Mouse (Mus musculus) midbrain, postnatal 0 days (tissue): ENCODE results near the gene Zfp131. TPM values are rescaled to one million over a fixed set of nuclear protein-coding genes. Genes with fewer than 3 reads are reported as not detected.

Experiments used
- ATAC-seq: fragments of 200-750 bp; cut with Nextera tagmentation; 2 replicates; pipeline ENCODE4 v1.8.0; 2017; ENCODE audit warnings: moderate number of reproducible peaks, mild to moderate bottlenecking, moderate TSS enrichment, moderate library complexity; ENCODE audit not compliant: low FRiP score
- DNase-seq: peaks from one replicate; pipeline ENCODE4 v3.0.0-alpha.2; 2015; ENCODE audit warnings: low spot score
- H3K27ac ChIP-seq: fragments of 300-500 bp; sonication (generic); 2 replicates; pipeline ENCODE4 v1.5.1; 2014; ENCODE audit warnings: low read depth, mild to moderate bottlenecking, low read length, mixed read lengths
- H3K27me3 ChIP-seq: fragments of 300-500 bp; sonication (generic); 2 replicates; pipeline ENCODE4 v1.6.1; 2014; ENCODE audit warnings: low read length, control low read depth, mixed read lengths; ENCODE audit not compliant: insufficient read depth
- H3K36me3 ChIP-seq: fragments of 300-500 bp; sonication (generic); 2 replicates; pipeline ENCODE4 v1.6.1; 2014; ENCODE audit warnings: low read length, control low read depth, mixed read lengths; ENCODE audit not compliant: insufficient read depth
- H3K4me1 ChIP-seq: fragments of 300-500 bp; sonication (generic); 2 replicates; pipeline ENCODE4 v1.6.1; 2014; ENCODE audit warnings: mild to moderate bottlenecking, control low read depth, antibody characterized with exemption, low read length, mixed read lengths; ENCODE audit not compliant: insufficient read depth
- H3K4me2 ChIP-seq: fragments of 300-500 bp; sonication (generic); 2 replicates; pipeline ENCODE4 v1.6.1; 2014; ENCODE audit warnings: low read depth, mild to moderate bottlenecking, low read length, mixed read lengths; ENCODE audit not compliant: poor library complexity, severe bottlenecking
- H3K4me3 ChIP-seq: fragments of 300-500 bp; sonication (generic); 2 replicates; pipeline ENCODE4 v1.5.1; 2014; ENCODE audit warnings: low read depth, mild to moderate bottlenecking, low read length, moderate library complexity
- H3K9ac ChIP-seq: fragments of 300-500 bp; sonication (generic); replicated peaks from 2 replicates; pipeline ENCODE4 v1.6.1; 2014; ENCODE audit warnings: mild to moderate bottlenecking, low read length, moderate library complexity, mixed read lengths; ENCODE audit not compliant: poor library complexity, severe bottlenecking
- H3K9me3 ChIP-seq: fragments of 300-500 bp; sonication (generic); 2 replicates; pipeline ENCODE4 v1.6.1; 2016; ENCODE audit warnings: low read length, control low read depth
- CTCF ChIP-seq: IDR thresholded peaks from 2 replicates; pipeline ENCODE4 v1.5.1; 2016; ENCODE audit warnings: antibody characterized with exemption, mild to moderate bottlenecking
- WGBS: fragments of 180-500 bp; shearing (Covaris S2); extraction: QIAGEN DNeasy Blood & Tissue Kit; methylation state at CpG from one replicate; pipeline ENCODE4 v1.1.7; 2014; 5-methylcytosine and 5-hydroxymethylcytosine counted together
- polyA plus RNA-seq: library from polyadenylated mRNA; unstranded; fragments of >200 nt; fragmentation: Nextera tagmentation; extraction: Ambion mirVana; gene quantifications from 2 replicates; pipeline ENCODE4 v1.2.1, GENCODE M21; 2015
- total RNA-seq: library from RNA; depleted of rRNA; stranded (reverse); fragments of >200 nt; gene quantifications from 2 replicates; pipeline ENCODE4 v1.2.3, GENCODE M21; 2014

Zfp131 gene
- total and polyA plus RNA-seq, 2 experiments from 2014 or later = 25.9 to 26.4 TPM

- TF ChIP-seq CTCF = no peak
- Histone ChIP-seq H3K27ac (no peak overlapping the region), H3K4me3 (no peak overlapping the region), H3K9ac (no peak overlapping the region), H3K36me3 (no peaks in the 10 kb centered on the region), H3K4me1 (no peaks in the 10 kb centered on the region), H3K4me2 (no peak overlapping the region), H3K27me3 (no peaks in the 10 kb centered on the region), H3K9me3 (no peaks in the 10 kb centered on the region)
- no peak for ATAC-seq
- no peak for DNase-seq
- 7% methylated on average over 2 of the region's 2 CpGs for WGBS
Observed at GRCm38 (mm10) chr13:119817579-119818206, 27.0 kb upstream of the Zfp131 start.

GRCm38 (mm10) chr13:119816798-119817197 lies 26.1 kb upstream of the Zfp131 start:
- 66% methylated on average over 8 of the region's 8 CpGs for WGBS
- H3K4me3 ChIP-seq = no peak overlapping the region
- ATAC-seq = no peak

GRCm38 (mm10) chr13:119810031-119810430 lies 19.3 kb upstream of the Zfp131 start:
- DNase-seq (no peak), ATAC-seq (no peak)
- Histone ChIP-seq H3K9ac (no peak overlapping the region), H3K27me3 (no peaks in the 10 kb centered on the region), H3K4me2 (no peak overlapping the region), H3K36me3 (no peaks in the 10 kb centered on the region), H3K9me3 (no peaks in the 10 kb centered on the region), H3K27ac (no peak overlapping the region), H3K4me3 (no peak overlapping the region), H3K4me1 (no peaks in the 10 kb centered on the region)
- WGBS = 77% methylated on average over 9 of the region's 9 CpGs
- TF ChIP-seq CTCF = no peak

More at GRCm38 (mm10) chr13:119816798-119817197, 26.1 kb upstream of the Zfp131 start:
- TF ChIP-seq CTCF = no peak
- H3K9me3 ChIP-seq = no peaks in the 10 kb centered on the region
- H3K27ac ChIP-seq = no peak overlapping the region
- H3K4me2 ChIP-seq = no peak overlapping the region
- H3K9ac ChIP-seq = no peak overlapping the region
- H3K27me3 ChIP-seq = no peaks in the 10 kb centered on the region
- H3K4me1 ChIP-seq = no peaks in the 10 kb centered on the region
- DNase-seq = no peak
- no peaks in the 10 kb centered on the region for H3K36me3 ChIP-seq

- no peak for ATAC-seq
- Histone ChIP-seq H3K4me1 (no peaks in the 10 kb centered on the region), H3K27me3 (no peaks in the 10 kb centered on the region), H3K36me3 (no peaks in the 10 kb centered on the region), H3K9me3 (no peaks in the 10 kb centered on the region), H3K9ac (no peak overlapping the region), H3K4me3 (no peak overlapping the region), H3K4me2 (no peak overlapping the region), H3K27ac (no peak overlapping the region)
- 79% methylated on average over 2 of the region's 2 CpGs for WGBS
- DNase-seq = no peak
- no peak for TF ChIP-seq CTCF
Observed at GRCm38 (mm10) chr13:119808937-119809336, 18.2 kb upstream of the Zfp131 start.

- Histone ChIP-seq H3K9ac (no peak overlapping the region), H3K36me3 (no peaks in the 10 kb centered on the region), H3K4me2 (no peak overlapping the region), H3K4me1 (no peaks in the 10 kb centered on the region), H3K4me3 (no peak overlapping the region), H3K9me3 (no peaks in the 10 kb centered on the region), H3K27ac (no peak overlapping the region), H3K27me3 (no peaks in the 10 kb centered on the region)
- no peak for TF ChIP-seq CTCF
- no peak for ATAC-seq
- WGBS = 71% methylated on average over 4 of the region's 4 CpGs
- DNase-seq = no peak
Observed at GRCm38 (mm10) chr13:119797656-119798055, 7.0 kb upstream of the Zfp131 start.

GRCm38 (mm10) chr13:119792791-119793404 lies 2.2 kb upstream of the Zfp131 start:
- Histone ChIP-seq H3K4me1 (no peaks in the 10 kb centered on the region), H3K9ac (no peak overlapping the region), H3K36me3 (no peaks in the 10 kb centered on the region), H3K4me3 (no peak overlapping the region), H3K4me2 (no peak overlapping the region), H3K9me3 (no peaks in the 10 kb centered on the region), H3K27ac (no peak overlapping the region), H3K27me3 (no peaks in the 10 kb centered on the region)
- DNase-seq (no peak), ATAC-seq (no peak)
- TF ChIP-seq CTCF = no peak
- WGBS = 89% methylated on average over 5 of the region's 5 CpGs
